Mouse (Mus musculus): Measurements from ENCODE around the gene Mef2a.

DNA sequence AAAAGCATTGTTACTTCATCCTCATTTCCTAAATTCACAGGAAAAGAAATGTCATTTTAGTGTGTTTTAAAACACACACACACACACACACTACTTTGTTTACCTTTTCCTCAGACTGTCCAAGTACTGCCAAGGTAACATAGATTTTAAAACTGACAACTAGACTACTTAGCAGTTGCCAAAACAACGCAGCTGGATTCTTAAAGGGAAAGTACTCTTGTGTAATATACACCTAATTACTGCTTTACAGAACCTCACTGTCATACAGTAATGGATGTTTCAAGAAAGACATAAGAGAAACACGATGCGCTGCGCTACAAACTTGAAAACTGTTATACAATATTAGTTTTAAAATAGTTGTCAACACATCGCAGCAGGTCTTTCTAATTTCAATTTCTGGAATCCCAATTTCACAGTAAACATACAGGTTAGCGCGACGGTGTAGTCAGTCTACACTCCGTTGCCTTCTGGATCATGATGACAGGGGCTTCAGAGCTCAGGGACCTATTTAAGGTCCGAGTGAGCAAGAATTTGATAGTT lies 1.2 kb downstream of the Mef2a start:
- TF ChIP-seq CTCF (IDR thresholded peaks at IDR 0.05; ENCODE audit: extremely low read depth, insufficient read depth, insufficient read length, insufficient replicate concordance) = no peak
- TF ChIP-seq POLR2A (IDR thresholded peaks at IDR 0.05; ENCODE audit: low read depth, low read length) = no peak

Data from spleen, adult 2 months (tissue).